Mouse (Mus musculus) brain, embryonic 14.5 days (tissue): ENCODE data around the gene Prss8. TPM values are rescaled to one million over a fixed set of nuclear protein-coding genes. Genes with fewer than 3 reads are reported as not detected.
A peak's percentile ranks its signal among the peaks of the same experiment; 100 is the strongest.
"Not testable (repeated sequence)": the region's sequence is repeated elsewhere in the genome, so short reads cannot be mapped to it uniquely, and the experiment has no call there.

Source experiments
- DNase-seq: peaks from one replicate; pipeline ENCODE4 v3.0.0-alpha.2; 2011; ENCODE audit warnings: low read depth
- CTCF ChIP-seq: fragments of 200-500 bp; IDR thresholded peaks from 2 replicates; pipeline ENCODE4 v1.5.1; 2012; ENCODE audit warnings: inconsistent platforms, mild to moderate bottlenecking, moderate library complexity, borderline replicate concordance; ENCODE audit not compliant: insufficient read depth, insufficient read length; ENCODE audit errors: extremely low read depth
- POLR2A ChIP-seq: fragments of 200-500 bp; IDR thresholded peaks from 2 replicates; pipeline ENCODE4 v1.6.1; 2012; ENCODE audit warnings: mild to moderate bottlenecking, inconsistent platforms, borderline replicate concordance; ENCODE audit not compliant: poor library complexity, insufficient read depth, insufficient read length, severe bottlenecking; ENCODE audit errors: extremely low read depth
- polyA plus RNA-seq: library from polyadenylated mRNA; depleted of rRNA; stranded (reverse); fragments of >200 nt; gene quantifications from 2 replicates; pipeline ENCODE4 v1.2.3, GENCODE M21; 2012; rRNA removed

Gene Prss8
- 0.51 and 0.97 TPM in 2 replicates for polyA plus RNA-seq

- no peak for DNase-seq
- TF ChIP-seq CTCF (no peak), POLR2A (no peak)
Measured at GRCm38 (mm10) chr7:127929923-127930322, at the start of gene Prss8. Gene Prss8, minus strand, starts transcription at chr7:127930104.

- no peak for DNase-seq
- TF ChIP-seq POLR2A (no peak), CTCF (no peak)
Measured at GRCm38 (mm10) chr7:127978856-127979255, 49.0 kb upstream of the Prss8 start.

- DNase-seq, result no peak
- TF ChIP-seq POLR2A (no peak), CTCF (no peak)
Measured at GRCm38 (mm10) chr7:127974413-127974930, 44.6 kb upstream of the Prss8 start.

- peak; percentile 89 for DNase-seq
- TF ChIP-seq POLR2A, result no peak
- TF ChIP-seq CTCF, result no peak
Measured at GRCm38 (mm10) chr7:127967922-127968828, 38.3 kb upstream of the Prss8 start.

- DNase-seq, result peak; percentile 97
- TF ChIP-seq POLR2A (peak; percentile 100), CTCF (no peak)
Measured at GRCm38 (mm10) chr7:127967004-127967921, 37.4 kb upstream of the Prss8 start, which contains the start of gene Fus. Gene Fus, plus strand, starts transcription at chr7:127967457.

GRCm38 (mm10) chr7:127966371-127966918 lies 36.5 kb upstream of the Prss8 start:
- DNase-seq, result no peak
- TF ChIP-seq CTCF (no peak), POLR2A (no peak)

GRCm38 (mm10) chr7:127959364-127959763 lies 29.5 kb upstream of the Prss8 start:
- no peak for TF ChIP-seq CTCF
- DNase-seq, result no peak

- DNase-seq, result no peak
- TF ChIP-seq CTCF, result no peak
- no peak for TF ChIP-seq POLR2A
Measured at GRCm38 (mm10) chr7:127952864-127953581, 23.1 kb upstream of the Prss8 start.

- no peak for TF ChIP-seq POLR2A
- TF ChIP-seq CTCF, result no peak
- no peak for DNase-seq
Measured at GRCm38 (mm10) chr7:127946470-127947023, 16.6 kb upstream of the Prss8 start, which contains the start of gene Prss36. Gene Prss36, minus strand, starts transcription at chr7:127946725.

- TF ChIP-seq CTCF (no peak), POLR2A (no peak)
Measured at GRCm38 (mm10) chr7:127944614-127945013, 14.7 kb upstream of the Prss8 start.

GRCm38 (mm10) chr7:127942097-127942496 lies 12.2 kb upstream of the Prss8 start:
- DNase-seq, result not testable (repeated sequence)

More at GRCm38 (mm10) chr7:127944614-127945013, 14.7 kb upstream of the Prss8 start:
- DNase-seq, result no peak
